ENCODE assay signal across 9 mouse cellular contexts in genomic region chr11:98393317-98393716, GRCm38 (mm10). TPM values are rescaled to one million over a fixed set of nuclear protein-coding genes. Genes with fewer than 3 reads are reported as not detected.
A peak's percentile ranks its signal among the peaks of the same experiment; 100 is the strongest.
DNase-seq lines count a peak whose midpoint lies in the region; ATAC-seq and TF ChIP-seq lines count a peak whose summit lies in the region.
"Had no signal": no experiment of that assay in that cellular context is flagged by ENCODE, and none has a peak within 500 bp of the region (broad histone marks: within the 10 kb centered on the region; RNA-seq: fewer than 3 reads in every experiment).

No protein-coding gene starts in this region.

- H3K9ac ChIP-seq in embryonic facial prominence, embryonic 15.5 days, result no peak overlapping the region
- H3K9ac ChIP-seq: neural tube, embryonic 13.5 days had no signal

- peaks cover 1% of the 10 kb centered on the region for H3K27me3 ChIP-seq in embryonic facial prominence, embryonic 15.5 days

- no peak overlapping the region for H3K4me3 ChIP-seq in embryonic facial prominence, embryonic 15.5 days (replicated peaks)
- H3K4me3 ChIP-seq in left cerebral cortex, adult 2 months, result no peak overlapping the region
- H3K4me3 ChIP-seq: neural tube, embryonic 13.5 days had no signal

- H3K36me3 ChIP-seq in embryonic facial prominence, embryonic 15.5 days, result no peaks in the 10 kb centered on the region
- H3K36me3 ChIP-seq: neural tube, embryonic 13.5 days had no signal

- peak overlapping the region; percentile 6; the same call in 1 of the 2 replicates for H3K4me2 ChIP-seq in embryonic facial prominence, embryonic 15.5 days (replicated peaks)
- H3K4me2 ChIP-seq: neural tube, embryonic 13.5 days had no signal

- intact Hi-C loops in left cerebral cortex, postnatal 4 days (cut with DNase I), result no loop called here
- intact Hi-C loops in left cerebral cortex, postnatal 25 days (cut with DNase I), result loop anchor here (5.0 kb wide), 1 partner anchor 126 kb away; no protein-coding TSS in a partner anchor
- intact Hi-C loops in left cerebral cortex, adult 2 months (cut with DNase I), result no loop called here

- TF ChIP-seq CTCF in left cerebral cortex, adult 2 months (IDR thresholded peaks at IDR 0.05), result no peak

- peaks cover 45% of the 10 kb centered on the region for H3K4me1 ChIP-seq in embryonic facial prominence, embryonic 15.5 days

- peak; percentile 34 for DNase-seq in left cerebral cortex, postnatal 4 days
- DNase-seq in left cerebral cortex, postnatal 25 days (ENCODE audit: low spot score in 2 of 2), result no peak
- peak; percentile 53 for DNase-seq in kidney, postnatal 14 days
- peak; percentile 68 for DNase-seq in naive thymus-derived CD4-positive, alpha-beta T cell, adult 2 months (ENCODE audit: low read depth)
- no peak for DNase-seq in right cerebral cortex, adult 18-20 months
- DNase-seq in left cerebral cortex, adult 2 months (ENCODE audit: extremely low spot score in 1 of 2, low spot score in 2 of 2), result no peak
- DNase-seq in embryo, embryonic 10.5 days (ENCODE audit: low spot score), result no peak

- no peaks in the 10 kb centered on the region for H3K9me3 ChIP-seq in embryonic facial prominence, embryonic 15.5 days (replicated peaks)
- H3K9me3 ChIP-seq: neural tube, embryonic 13.5 days had no signal

- peak overlapping the region; percentile 88 for H3K27ac ChIP-seq in embryonic facial prominence, embryonic 15.5 days (replicated peaks)
- no peak overlapping the region for H3K27ac ChIP-seq in left cerebral cortex, adult 2 months
- H3K27ac ChIP-seq: neural tube, embryonic 13.5 days had no signal

- peak; percentile 9; the same call in 1 of the 2 replicates for ATAC-seq in embryonic facial prominence, embryonic 15.5 days (ENCODE audit: insufficient number of reproducible peaks, low FRiP score, low TSS enrichment, low read depth)

- 65% methylated on average over 6 of the region's 6 CpGs for WGBS in embryonic facial prominence, embryonic 15.5 days

RNA-seq across cellular contexts. Expression of gene Pgap3, which starts 7.0 kb away (rescaled TPM):
- 1 to 10 TPM; 7.6 to 9.2 TPM for total RNA-seq in left cerebral cortex, postnatal 4 days (2021)
- total RNA-seq in left cerebral cortex, postnatal 25 days (2021), result 10 to 100 TPM; 10.1 to 11.3 TPM
- polyA plus RNA-seq in embryonic facial prominence, embryonic 15.5 days (2015; fragmentation: Nextera tagmentation; extraction: Ambion mirVana), result 13.7 and 16.8 TPM in 2 replicates
- total RNA-seq in left cerebral cortex, adult 2 months (2021), result 10 to 100 TPM; 10.2 to 11.9 TPM

RNA-seq across cellular contexts. Expression of gene Pnmt, which starts 7.1 kb away (rescaled TPM):
- total RNA-seq in left cerebral cortex, postnatal 4 days (2021), result 1 to 10 TPM in 1 of 2 experiments, not detected in 1; 1.0 TPM
- under 1 TPM; 0.39 to 0.73 TPM for total RNA-seq in left cerebral cortex, postnatal 25 days (2021)
- polyA plus RNA-seq in embryonic facial prominence, embryonic 15.5 days (2015; fragmentation: Nextera tagmentation; extraction: Ambion mirVana), result 0.56 and 0.66 TPM in 2 replicates
- total RNA-seq in left cerebral cortex, adult 2 months (2021), result under 1 TPM in 1 of 2 experiments, not detected in 1; 0.51 TPM

RNA-seq across cellular contexts. Expression of gene Tcap, which starts 9.7 kb away (rescaled TPM):
- total RNA-seq in left cerebral cortex, postnatal 4 days (2021), result under 1 TPM; 0.56 to 0.64 TPM
- 10 to 100 TPM in 1 of 2 experiments, 1 to 10 TPM in 1; 9.3 to 11.6 TPM for total RNA-seq in left cerebral cortex, postnatal 25 days (2021)
- polyA plus RNA-seq in embryonic facial prominence, embryonic 15.5 days (2015; fragmentation: Nextera tagmentation; extraction: Ambion mirVana), result 8.4 and 12.2 TPM in 2 replicates
- 1 to 10 TPM; 8.7 to 10.0 TPM for total RNA-seq in left cerebral cortex, adult 2 months (2021)

RNA-seq across cellular contexts. Expression of gene Erbb2, which starts 19.0 kb away (rescaled TPM):
- 1 to 10 TPM; 3.9 to 4.1 TPM for total RNA-seq in left cerebral cortex, postnatal 4 days (2021)
- 1 to 10 TPM; 1.8 to 2.4 TPM for total RNA-seq in left cerebral cortex, postnatal 25 days (2021)
- 60.7 and 64.0 TPM in 2 replicates for polyA plus RNA-seq in embryonic facial prominence, embryonic 15.5 days (2015; fragmentation: Nextera tagmentation; extraction: Ambion mirVana)
- total RNA-seq in left cerebral cortex, adult 2 months (2021), result 1 to 10 TPM; 1.8 to 1.9 TPM

RNA-seq across cellular contexts. Expression of gene Stard3, which starts 35.1 kb away (rescaled TPM):
- 10 to 100 TPM; 21.3 to 26.0 TPM for total RNA-seq in left cerebral cortex, postnatal 4 days (2021)
- total RNA-seq in left cerebral cortex, postnatal 25 days (2021), result 10 to 100 TPM; 34.1 to 36.8 TPM
- 41.0 and 41.3 TPM in 2 replicates for polyA plus RNA-seq in embryonic facial prominence, embryonic 15.5 days (2015; fragmentation: Nextera tagmentation; extraction: Ambion mirVana)
- 10 to 100 TPM; 35.7 to 42.4 TPM for total RNA-seq in left cerebral cortex, adult 2 months (2021)

Comparison
In these comparisons a context has a peak if more than half of its experiments do, and no peak if none do; other contexts are left out.
1. DNase-seq: peak in left cerebral cortex, postnatal 4 days (single experiment), kidney, postnatal 14 days (single experiment) and naive thymus-derived CD4-positive, alpha-beta T cell, adult 2 months (single experiment); none in left cerebral cortex, postnatal 25 days (0 of 2), right cerebral cortex, adult 18-20 months (single experiment), left cerebral cortex, adult 2 months (0 of 2) and embryo, embryonic 10.5 days (single experiment).
2. RNA of gene Tcap, which starts 9.7 kb away (total RNA-seq): 9.3 to 11.6 TPM in left cerebral cortex, postnatal 25 days and 8.7 to 10.0 TPM in left cerebral cortex, adult 2 months; 0.56 to 0.64 TPM in left cerebral cortex, postnatal 4 days; every median in the first group is over 4 times any median in the second.